In genomic region chr9:66179795-66180194, GRCm38 (mm10) we compare ENCODE assay signal across 12 mouse cellular contexts. TPM values are rescaled to one million over a fixed set of nuclear protein-coding genes. Genes with fewer than 3 reads are reported as not detected.
A peak's percentile ranks its signal among the peaks of the same experiment; 100 is the strongest.
DNase-seq lines count a peak whose midpoint lies in the region; ATAC-seq and TF ChIP-seq lines count a peak whose summit lies in the region.
"Had no signal": no experiment of that assay in that cellular context is flagged by ENCODE, and none has a peak within 500 bp of the region (broad histone marks: within the 10 kb centered on the region; RNA-seq: fewer than 3 reads in every experiment).

No protein-coding gene starts in this region.

- no peak overlapping the region for H3K27ac ChIP-seq in midbrain, embryonic 11.5 days (ENCODE audit: low read depth, low read length)
- H3K27ac ChIP-seq in midbrain, embryonic 15.5 days: no peak overlapping the region
- peak overlapping the region; percentile 38; the same call in 1 of the 2 replicates for H3K27ac ChIP-seq in lung, postnatal 0 days (ENCODE audit: low read length)
- H3K27ac ChIP-seq: embryonic facial prominence, embryonic 13.5 days; midbrain, embryonic 12.5 days had no signal

- no peaks in the 10 kb centered on the region for H3K9me3 ChIP-seq in midbrain, embryonic 11.5 days (ENCODE audit: control insufficient read depth, low read length)
- no peaks in the 10 kb centered on the region for H3K9me3 ChIP-seq in midbrain, embryonic 15.5 days
- H3K9me3 ChIP-seq in lung, postnatal 0 days (ENCODE audit: low read length): no peaks in the 10 kb centered on the region
- H3K9me3 ChIP-seq: embryonic facial prominence, embryonic 13.5 days; midbrain, embryonic 12.5 days had no signal

- DNase-seq in midbrain, embryonic 11.5 days (ENCODE audit: low spot score, missing footprints): peak; percentile 80
- peak; percentile 43 to 58 for DNase-seq in heart, postnatal 10 days
- DNase-seq in lung, postnatal 0 days (ENCODE audit: low spot score): peak; percentile 55
- no peak for DNase-seq in layer of hippocampus, postnatal 10 days (ENCODE audit: low spot score in 2 of 2)
- no peak for DNase-seq in kidney, adult 9 months
- no peak for DNase-seq in right cerebral cortex, postnatal 14 days
- DNase-seq: kidney, adult 2 months; thymus, postnatal 14 days had no signal

- ATAC-seq in midbrain, embryonic 11.5 days (ENCODE audit: low FRiP score): no peak
- no peak for ATAC-seq in midbrain, embryonic 15.5 days (replicated peaks)
- ATAC-seq in lung, postnatal 0 days: peak; percentile 43
- no peak for ATAC-seq in CD4-positive, CD25-positive, alpha-beta regulatory T cell, adult 4 months

- H3K27me3 ChIP-seq in midbrain, embryonic 11.5 days (ENCODE audit: control insufficient read depth, insufficient read depth, low read length): no peaks in the 10 kb centered on the region
- H3K27me3 ChIP-seq in midbrain, embryonic 15.5 days (replicated peaks): no peaks in the 10 kb centered on the region
- H3K27me3 ChIP-seq in lung, postnatal 0 days (replicated peaks; ENCODE audit: insufficient read depth, low read length): no peaks in the 10 kb centered on the region
- H3K27me3 ChIP-seq: embryonic facial prominence, embryonic 13.5 days; midbrain, embryonic 12.5 days had no signal

- no peak for TF ChIP-seq CTCF in lung, postnatal 0 days (IDR thresholded peaks at IDR 0.05)

- peak; percentile 31; the same call in 1 of the 2 replicates for TF ChIP-seq EP300 in lung, postnatal 0 days (IDR thresholded peaks at IDR 0.05)

- H3K4me2 ChIP-seq in midbrain, embryonic 11.5 days: no peak overlapping the region
- H3K4me2 ChIP-seq in midbrain, embryonic 15.5 days: no peak overlapping the region
- no peak overlapping the region for H3K4me2 ChIP-seq in lung, postnatal 0 days (replicated peaks; ENCODE audit: low read depth, low read length)
- H3K4me2 ChIP-seq: embryonic facial prominence, embryonic 13.5 days; midbrain, embryonic 12.5 days had no signal

- WGBS in midbrain, embryonic 11.5 days: 90% methylated on average over 6 of the region's 6 CpGs
- 89% methylated on average over 6 of the region's 6 CpGs for WGBS in midbrain, embryonic 15.5 days
- WGBS in lung, postnatal 0 days: 44% methylated on average over 6 of the region's 6 CpGs

- no peak overlapping the region for H3K9ac ChIP-seq in midbrain, embryonic 11.5 days (ENCODE audit: low read length)
- H3K9ac ChIP-seq in midbrain, embryonic 15.5 days: no peak overlapping the region
- H3K9ac ChIP-seq in lung, postnatal 0 days (replicated peaks; ENCODE audit: low read depth): no peak overlapping the region
- H3K9ac ChIP-seq: embryonic facial prominence, embryonic 13.5 days; midbrain, embryonic 12.5 days had no signal

- no peak overlapping the region for H3K4me3 ChIP-seq in midbrain, embryonic 11.5 days (ENCODE audit: low read depth, low read length)
- H3K4me3 ChIP-seq in midbrain, embryonic 15.5 days: no peak overlapping the region
- H3K4me3 ChIP-seq in lung, postnatal 0 days (ENCODE audit: low read depth, low read length): no peak overlapping the region
- H3K4me3 ChIP-seq: embryonic facial prominence, embryonic 13.5 days; midbrain, embryonic 12.5 days had no signal

- H3K36me3 ChIP-seq in midbrain, embryonic 11.5 days (ENCODE audit: control insufficient read depth, insufficient read depth, low read length): no peaks in the 10 kb centered on the region
- H3K36me3 ChIP-seq in midbrain, embryonic 15.5 days (replicated peaks): no peaks in the 10 kb centered on the region
- no peaks in the 10 kb centered on the region for H3K36me3 ChIP-seq in lung, postnatal 0 days (ENCODE audit: insufficient read depth, low read length)
- H3K36me3 ChIP-seq: embryonic facial prominence, embryonic 13.5 days; midbrain, embryonic 12.5 days had no signal

- H3K4me1 ChIP-seq in midbrain, embryonic 11.5 days (ENCODE audit: control insufficient read depth, insufficient read depth, low read length): no peaks in the 10 kb centered on the region
- H3K4me1 ChIP-seq in midbrain, embryonic 15.5 days: no peaks in the 10 kb centered on the region
- peaks cover 4% of the 10 kb centered on the region; the same call in 1 of the 2 replicates for H3K4me1 ChIP-seq in lung, postnatal 0 days (ENCODE audit: insufficient read depth, low read depth, low read length)
- H3K4me1 ChIP-seq: midbrain, embryonic 12.5 days had no signal

- intact Hi-C loops in heart, postnatal 10 days (cut with DNase I): no loop called here

RNA-seq across cellular contexts. Expression of gene Dapk2, which starts 21.8 kb away (rescaled TPM):
- 6.7 and 7.4 TPM in 2 replicates for polyA plus RNA-seq in midbrain, embryonic 11.5 days (2014; fragmentation: Nextera tagmentation; extraction: Ambion mirVana)
- polyA plus RNA-seq in midbrain, embryonic 15.5 days (2015; fragmentation: Nextera tagmentation; extraction: Ambion mirVana): 0.82 and 1.4 TPM in 2 replicates
- total RNA-seq in heart, postnatal 10 days (2021): 1 to 10 TPM; 5.1 to 5.3 TPM
- 60.9 and 66.6 TPM in 2 replicates for polyA plus RNA-seq in lung, postnatal 0 days (2015; fragmentation: Nextera tagmentation; extraction: Ambion mirVana)
- total RNA-seq in layer of hippocampus, postnatal 10 days (2021): under 1 TPM; 0.87 to 0.94 TPM
- under 1 TPM in 1 of 2 experiments, not detected in 1; 0.81 TPM for polyA plus RNA-seq in CD4-positive, CD25-positive, alpha-beta regulatory T cell, adult 4 months (2017; shearing (Covaris generic))

RNA-seq across cellular contexts. Expression of gene Ciao2a, which starts 53.4 kb away (rescaled TPM):
- 156 and 171 TPM in 2 replicates for polyA plus RNA-seq in midbrain, embryonic 11.5 days (2014; fragmentation: Nextera tagmentation; extraction: Ambion mirVana)
- polyA plus RNA-seq in midbrain, embryonic 15.5 days (2015; fragmentation: Nextera tagmentation; extraction: Ambion mirVana): 59.2 and 59.7 TPM in 2 replicates
- total RNA-seq in heart, postnatal 10 days (2021): 10 to 100 TPM; 84.0 to 85.4 TPM
- 110 and 111 TPM in 2 replicates for polyA plus RNA-seq in lung, postnatal 0 days (2015; fragmentation: Nextera tagmentation; extraction: Ambion mirVana)
- total RNA-seq in layer of hippocampus, postnatal 10 days (2021): 10 to 100 TPM; 27.2 to 28.9 TPM
- 100 to 1,000 TPM; 142 to 150 TPM for polyA plus RNA-seq in CD4-positive, CD25-positive, alpha-beta regulatory T cell, adult 4 months (2017; shearing (Covaris generic))

RNA-seq across cellular contexts. Expression of gene Snx1, which starts 53.4 kb away (rescaled TPM):
- 147 and 150 TPM in 2 replicates for polyA plus RNA-seq in midbrain, embryonic 11.5 days (2014; fragmentation: Nextera tagmentation; extraction: Ambion mirVana)
- polyA plus RNA-seq in midbrain, embryonic 15.5 days (2015; fragmentation: Nextera tagmentation; extraction: Ambion mirVana): 75.5 and 76.6 TPM in 2 replicates
- 10 to 100 TPM; 38.5 to 41.3 TPM for total RNA-seq in heart, postnatal 10 days (2021)
- polyA plus RNA-seq in lung, postnatal 0 days (2015; fragmentation: Nextera tagmentation; extraction: Ambion mirVana): 108 and 112 TPM in 2 replicates
- 10 to 100 TPM; 55.2 to 56.4 TPM for total RNA-seq in layer of hippocampus, postnatal 10 days (2021)
- polyA plus RNA-seq in CD4-positive, CD25-positive, alpha-beta regulatory T cell, adult 4 months (2017; shearing (Covaris generic)): 10 to 100 TPM; 94.0 to 96.9 TPM

Comparison
In these comparisons a context has a peak if more than half of its experiments do, and no peak if none do; other contexts are left out.
1. DNase-seq: peak in midbrain, embryonic 11.5 days (single experiment), heart, postnatal 10 days (2 of 2) and lung, postnatal 0 days (single experiment); none in layer of hippocampus, postnatal 10 days (0 of 2), kidney, adult 9 months (single experiment) and right cerebral cortex, postnatal 14 days (single experiment).